Mouse (Mus musculus): ENCODE data around the gene AC129217.1. TPM values are rescaled to one million over a fixed set of nuclear protein-coding genes. Genes with fewer than 3 reads are reported as not detected.

Gene AC129217.1
- polyA plus RNA-seq, 1 experiment from 2014 or later = not detected

- WGBS = 92% methylated on average over 9 of the region's 9 CpGs
- peak overlapping the region; percentile 49 for H3K4me2 ChIP-seq (ENCODE audit: low read depth, severe bottlenecking)
These were observed 26.3 kb upstream of the AC129217.1 start for GRCm38 (mm10) chr19:8803204-8803780.

DNA sequence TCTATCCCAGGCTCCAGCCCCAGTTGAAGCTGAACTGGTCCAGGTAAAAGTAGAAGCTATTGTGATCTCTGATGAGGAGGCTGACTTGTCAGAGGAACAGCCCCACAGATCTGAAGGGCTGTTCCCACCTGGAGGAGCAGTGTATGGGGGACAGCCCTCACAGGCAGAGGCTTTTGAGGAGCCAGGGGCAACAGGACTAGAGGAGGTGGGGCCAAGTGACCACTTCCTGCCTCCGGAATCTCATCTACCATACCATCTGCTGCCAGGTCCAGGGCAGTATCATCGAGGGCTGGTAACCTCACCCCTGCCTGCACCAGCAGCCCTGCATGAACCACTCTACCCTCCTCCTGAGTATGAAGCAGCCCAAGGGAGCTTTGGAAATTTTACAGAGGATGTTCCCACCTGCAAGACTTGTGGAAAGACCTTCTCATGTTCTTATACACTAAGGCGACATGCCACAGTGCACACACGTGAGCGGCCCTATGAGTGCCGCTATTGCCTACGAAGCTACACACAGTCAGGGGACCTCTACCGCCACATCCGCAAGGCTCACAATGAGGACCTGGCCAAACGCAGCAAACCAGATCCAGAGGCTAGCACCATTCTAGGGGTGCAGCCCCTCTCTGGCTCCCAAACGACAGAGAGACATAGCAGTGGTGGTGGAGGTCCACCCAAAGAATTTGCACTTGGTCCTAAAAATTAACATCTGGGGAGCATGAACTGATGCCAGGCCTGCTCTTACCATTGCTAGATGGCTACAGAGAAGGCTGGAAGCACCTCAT, 25.5 kb upstream of the AC129217.1 start:
- no peak overlapping the region for H3K27ac ChIP-seq (replicated peaks; ENCODE audit: low read depth, low read length)
- WGBS = 92% methylated on average over 11 of the region's 11 CpGs
- H3K4me2 ChIP-seq (ENCODE audit: low read depth, severe bottlenecking) = no peak overlapping the region
- DNase-seq (ENCODE audit: low spot score) (no peak), ATAC-seq (ENCODE audit: insufficient number of reproducible peaks, low FRiP score, low TSS enrichment, low read depth) (no peak)
- peaks cover 7% of the 10 kb centered on the region; the same call in 1 of the 2 replicates for H3K36me3 ChIP-seq (ENCODE audit: control insufficient read depth, insufficient read depth, low read length)
- H3K27me3 ChIP-seq (ENCODE audit: control insufficient read depth, insufficient read depth, low read length) = no peaks in the 10 kb centered on the region
- H3K9ac ChIP-seq (ENCODE audit: low read length) = no peak overlapping the region
- H3K4me1 ChIP-seq (ENCODE audit: control insufficient read depth, insufficient read depth, low read length) = 0 out of 2 replicates have a peak, but pooled peaks cover 4% of the 10 kb centered on the region
- no peaks in the 10 kb centered on the region for H3K9me3 ChIP-seq (ENCODE audit: control insufficient read depth, low read length)
- H3K4me3 ChIP-seq (ENCODE audit: low read depth, low read length) = no peak overlapping the region

More at GRCm38 (mm10) chr19:8803204-8803780, 26.3 kb upstream of the AC129217.1 start:
- ATAC-seq (ENCODE audit: insufficient number of reproducible peaks, low FRiP score, low TSS enrichment, low read depth) = no peak
- H3K9me3 ChIP-seq (ENCODE audit: control insufficient read depth, low read length) = no peaks in the 10 kb centered on the region
- 0 out of 2 replicates have a peak overlapping the region, but pooled peaks have one; percentile 42 for H3K4me3 ChIP-seq (ENCODE audit: low read depth, low read length)
- no peaks in the 10 kb centered on the region for H3K27me3 ChIP-seq (ENCODE audit: control insufficient read depth, insufficient read depth, low read length)
- H3K27ac ChIP-seq (replicated peaks; ENCODE audit: low read depth, low read length) = no peak overlapping the region
- no peak overlapping the region for H3K9ac ChIP-seq (ENCODE audit: low read length)
- 0 out of 2 replicates have a peak, but pooled peaks cover 4% of the 10 kb centered on the region for H3K4me1 ChIP-seq (ENCODE audit: control insufficient read depth, insufficient read depth, low read length)
- DNase-seq (ENCODE audit: low spot score) = no peak
- H3K36me3 ChIP-seq (ENCODE audit: control insufficient read depth, insufficient read depth, low read length) = peaks cover 6% of the 10 kb centered on the region; the same call in 1 of the 2 replicates

GRCm38 (mm10) chr19:8806810-8807209, 22.8 kb upstream of the AC129217.1 start:
- 92% methylated on average over 5 of the region's 5 CpGs for WGBS
- Histone ChIP-seq H3K4me2 (ENCODE audit: low read depth, severe bottlenecking) (no peak overlapping the region), H3K9me3 (ENCODE audit: control insufficient read depth, low read length) (no peaks in the 10 kb centered on the region), H3K36me3 (ENCODE audit: control insufficient read depth, insufficient read depth, low read length) (peaks cover 10% of the 10 kb centered on the region), H3K4me3 (ENCODE audit: low read depth, low read length) (no peak overlapping the region), H3K27me3 (ENCODE audit: control insufficient read depth, insufficient read depth, low read length) (no peaks in the 10 kb centered on the region), H3K4me1 (ENCODE audit: control insufficient read depth, insufficient read depth, low read length) (0 out of 2 replicates have a peak, but pooled peaks cover 4% of the 10 kb centered on the region), H3K9ac (ENCODE audit: low read length) (no peak overlapping the region), H3K27ac (replicated peaks; ENCODE audit: low read depth, low read length) (no peak overlapping the region)
- DNase-seq (ENCODE audit: low spot score) (no peak), ATAC-seq (ENCODE audit: insufficient number of reproducible peaks, low FRiP score, low TSS enrichment, low read depth) (no peak)

DNA sequence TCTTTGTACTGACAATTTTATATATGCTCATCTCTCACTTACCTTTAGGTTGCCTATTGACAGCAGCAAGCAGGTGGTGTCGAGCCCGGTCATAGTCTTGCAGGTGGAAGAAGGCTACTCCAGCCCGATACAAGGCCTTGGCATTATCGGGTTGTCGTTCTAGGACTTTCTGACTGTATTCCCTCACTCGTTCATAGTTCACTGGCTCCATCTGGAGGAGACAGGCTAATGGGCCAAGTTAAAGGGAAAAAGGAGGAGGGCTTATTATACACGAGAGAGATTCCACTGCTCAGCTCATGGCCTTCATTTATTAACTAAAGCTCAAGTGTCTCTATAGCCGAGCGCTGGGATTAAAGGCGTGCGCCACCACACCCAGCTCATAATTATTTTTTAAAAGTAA, 13.8 kb upstream of the AC129217.1 start:
- H3K36me3 ChIP-seq (ENCODE audit: control insufficient read depth, insufficient read depth, low read length) = peaks cover 16% of the 10 kb centered on the region
- DNase-seq (ENCODE audit: low spot score) = no peak
- no peak for ATAC-seq (ENCODE audit: insufficient number of reproducible peaks, low FRiP score, low TSS enrichment, low read depth)
- no peak overlapping the region for H3K4me3 ChIP-seq (ENCODE audit: low read depth, low read length)
- H3K9me3 ChIP-seq (ENCODE audit: control insufficient read depth, low read length) = no peaks in the 10 kb centered on the region
- no peaks in the 10 kb centered on the region for H3K27me3 ChIP-seq (ENCODE audit: control insufficient read depth, insufficient read depth, low read length)
- H3K4me1 ChIP-seq (ENCODE audit: control insufficient read depth, insufficient read depth, low read length) = peaks cover 8% of the 10 kb centered on the region
- H3K4me2 ChIP-seq (ENCODE audit: low read depth, severe bottlenecking) = no peak overlapping the region
- no peak overlapping the region for H3K9ac ChIP-seq (ENCODE audit: low read length)
- H3K27ac ChIP-seq (replicated peaks; ENCODE audit: low read depth, low read length) = no peak overlapping the region
- 88% methylated on average over 11 of the region's 11 CpGs for WGBS

DNA sequence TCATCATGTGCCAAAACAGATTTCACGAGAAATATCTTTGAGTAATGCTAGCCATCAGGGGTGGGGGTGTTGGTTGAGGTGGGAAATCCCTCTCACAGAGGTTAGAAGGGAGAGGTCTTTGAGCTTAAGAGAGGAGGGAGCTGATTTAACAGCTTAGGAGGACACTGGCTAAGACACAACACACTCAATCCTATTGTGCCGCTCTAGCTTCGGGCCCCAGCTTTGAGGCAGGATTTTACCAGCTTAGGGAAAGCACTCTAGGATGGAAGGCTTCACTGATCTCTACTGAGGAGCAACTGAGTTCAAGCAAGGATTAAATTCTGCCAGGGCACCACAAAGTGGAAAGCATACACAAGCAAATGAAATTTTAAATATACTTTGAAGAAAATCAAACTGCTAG, 12.6 kb upstream of the AC129217.1 start:
- Histone ChIP-seq H3K27ac (replicated peaks; ENCODE audit: low read depth, low read length) (no peak overlapping the region), H3K4me3 (ENCODE audit: low read depth, low read length) (0 out of 2 replicates have a peak overlapping the region, but pooled peaks have one; percentile 0), H3K36me3 (ENCODE audit: control insufficient read depth, insufficient read depth, low read length) (peaks cover 13% of the 10 kb centered on the region), H3K27me3 (ENCODE audit: control insufficient read depth, insufficient read depth, low read length) (no peaks in the 10 kb centered on the region), H3K4me1 (ENCODE audit: control insufficient read depth, insufficient read depth, low read length) (peaks cover 10% of the 10 kb centered on the region), H3K9ac (ENCODE audit: low read length) (no peak overlapping the region), H3K9me3 (ENCODE audit: control insufficient read depth, low read length) (no peaks in the 10 kb centered on the region), H3K4me2 (ENCODE audit: low read depth, severe bottlenecking) (no peak overlapping the region)
- no peak for ATAC-seq (ENCODE audit: insufficient number of reproducible peaks, low FRiP score, low TSS enrichment, low read depth)
- WGBS = 91% methylated on average over 3 of the region's 3 CpGs
- DNase-seq (ENCODE audit: low spot score) = no peak

- Histone ChIP-seq H3K4me3 (ENCODE audit: low read depth, low read length) (peak overlapping the region; percentile 100), H3K9me3 (ENCODE audit: control insufficient read depth, low read length) (no peaks in the 10 kb centered on the region), H3K27me3 (ENCODE audit: control insufficient read depth, insufficient read depth, low read length) (no peaks in the 10 kb centered on the region), H3K9ac (ENCODE audit: low read length) (peak overlapping the region; percentile 76), H3K4me2 (ENCODE audit: low read depth, severe bottlenecking) (peak overlapping the region; percentile 82), H3K4me1 (ENCODE audit: control insufficient read depth, insufficient read depth, low read length) (peaks cover 14% of the 10 kb centered on the region), H3K27ac (replicated peaks; ENCODE audit: low read depth, low read length) (peak overlapping the region; percentile 91), H3K36me3 (ENCODE audit: control insufficient read depth, insufficient read depth, low read length) (peaks cover 13% of the 10 kb centered on the region; the same call in 1 of the 2 replicates)
- ATAC-seq (ENCODE audit: insufficient number of reproducible peaks, low FRiP score, low TSS enrichment, low read depth) (no peak), DNase-seq (ENCODE audit: low spot score) (no peak)
- 30% methylated on average over 14 of the region's 14 CpGs for WGBS
These were observed 11.2 kb upstream of the AC129217.1 start for GRCm38 (mm10) chr19:8818301-8818798.

DNA sequence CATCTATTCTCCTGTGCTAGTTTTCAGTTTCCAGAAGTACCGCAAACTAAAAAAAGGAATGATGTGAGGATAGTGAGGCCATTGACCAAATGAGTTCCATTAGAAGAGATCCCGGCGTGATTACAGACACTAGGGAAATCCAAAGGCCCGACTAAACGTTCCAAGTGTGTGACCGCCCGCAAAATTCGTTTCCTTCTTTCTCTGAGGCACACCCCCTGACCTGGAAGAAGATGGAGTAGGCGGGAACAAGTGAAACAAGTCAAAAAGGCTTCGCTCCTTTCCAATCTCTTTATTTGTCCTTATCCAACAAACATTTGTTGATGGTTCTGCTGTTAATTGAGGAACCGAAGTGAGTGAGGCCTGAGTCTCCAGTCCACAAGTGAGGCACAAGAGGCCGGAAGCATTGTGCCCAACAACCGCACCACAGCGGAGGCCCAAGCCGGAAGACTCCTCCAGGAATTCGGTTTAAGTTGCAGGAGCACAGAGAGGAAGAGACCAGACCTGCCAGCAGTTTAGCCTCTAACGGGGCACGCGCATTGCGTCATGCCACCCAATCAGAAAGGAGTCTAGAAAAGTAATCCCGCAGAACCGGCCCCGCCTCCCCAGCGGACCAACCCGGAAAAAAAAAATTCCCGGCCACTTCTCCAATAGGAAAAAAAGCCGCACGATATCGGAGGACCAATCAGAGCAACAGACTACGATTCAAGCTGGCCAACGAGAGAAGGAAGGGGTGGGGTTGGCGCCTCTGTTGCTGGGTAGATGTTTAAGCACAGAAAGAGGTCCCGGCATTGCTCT, 10.6 kb upstream of the AC129217.1 start, which contains the start of gene Ttc9c:
Gene Ttc9c (minus strand): TSS at position 533 of the 795 bp plus-strand sequence.
- peaks cover 14% of the 10 kb centered on the region for H3K4me1 ChIP-seq (ENCODE audit: control insufficient read depth, insufficient read depth, low read length)

More for the DNA sequence above, 10.6 kb upstream of the AC129217.1 start, which contains the start of gene Ttc9c:
- Histone ChIP-seq H3K27me3 (ENCODE audit: control insufficient read depth, insufficient read depth, low read length) (no peaks in the 10 kb centered on the region), H3K4me3 (ENCODE audit: low read depth, low read length) (peak within 1 kb of the TSS; percentile 100), H3K36me3 (ENCODE audit: control insufficient read depth, insufficient read depth, low read length) (peaks cover 13% of the 10 kb centered on the region; the same call in 1 of the 2 replicates), H3K9me3 (ENCODE audit: control insufficient read depth, low read length) (no peaks in the 10 kb centered on the region), H3K27ac (replicated peaks; ENCODE audit: low read depth, low read length) (peak within 1 kb of the TSS; percentile 98), H3K9ac (ENCODE audit: low read length) (peak within 1 kb of the TSS; percentile 95), H3K4me2 (ENCODE audit: low read depth, severe bottlenecking) (peak within 1 kb of the TSS; percentile 82)
- peak; percentile 95 for ATAC-seq (ENCODE audit: insufficient number of reproducible peaks, low FRiP score, low TSS enrichment, low read depth)
- DNase-seq (ENCODE audit: low spot score) = peak; percentile 98
- under 1% methylated on average over 33 of the region's 33 CpGs for WGBS

Measured in limb, embryonic 11.5 days (tissue).